In the genomic region with DNA sequence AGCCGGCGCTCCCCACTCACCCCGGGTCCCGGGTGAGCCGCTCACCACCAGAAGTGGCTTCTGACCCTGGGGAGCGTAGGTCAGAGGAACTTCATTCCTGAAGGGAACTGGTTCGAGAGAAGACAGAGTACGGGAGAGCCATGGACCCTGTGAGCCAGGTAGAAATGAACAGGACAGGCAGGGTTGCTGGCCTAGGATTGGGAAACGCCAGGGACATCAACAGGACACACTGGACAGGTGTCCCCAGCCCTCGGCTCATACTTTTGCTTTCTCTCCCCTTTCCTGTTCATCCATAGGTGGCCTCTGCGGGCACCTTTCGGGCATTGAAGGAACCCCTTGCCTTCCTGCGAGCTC, we compare ENCODE assay signal across 9 mouse cellular contexts. TPM values are rescaled to one million over a fixed set of nuclear protein-coding genes. Genes with fewer than 3 reads are reported as not detected.
DNase-seq lines count a peak whose midpoint lies in the region; ATAC-seq and TF ChIP-seq lines count a peak whose summit lies in the region.
"Had no signal": no experiment of that assay in that cellular context is flagged by ENCODE, and none has a peak within 500 bp of the region (broad histone marks: within the 10 kb centered on the region; RNA-seq: fewer than 3 reads in every experiment).

No protein-coding gene starts in this region.

- ATAC-seq in kidney, postnatal 0 days (replicated peaks; ENCODE audit: low FRiP score, low read depth): no peak
- ATAC-seq in intestine, embryonic 14.5 days (replicated peaks; ENCODE audit: low FRiP score, low TSS enrichment, low read depth): peak; percentile 57
- ATAC-seq in neural tube, embryonic 13.5 days (ENCODE audit: low read depth): peak; percentile 48; the same call in 1 of the 2 replicates
- ATAC-seq in inflammation-experienced regulatory T-cells, adult 6 months: no peak

- peak overlapping the region; percentile 52 for H3K4me2 ChIP-seq in kidney, postnatal 0 days (ENCODE audit: low read length)
- H3K4me2 ChIP-seq in intestine, embryonic 14.5 days (ENCODE audit: low read length): peak overlapping the region; percentile 68
- peak overlapping the region; percentile 68 for H3K4me2 ChIP-seq in neural tube, embryonic 13.5 days

- WGBS in kidney, postnatal 0 days: 15% methylated on average over 13 of the region's 13 CpGs
- 15% methylated on average over 13 of the region's 13 CpGs for WGBS in forebrain, embryonic 10.5 days
- WGBS in intestine, embryonic 14.5 days: 19% methylated on average over 13 of the region's 13 CpGs
- WGBS in neural tube, embryonic 13.5 days: 13% methylated on average over 13 of the region's 13 CpGs

- peak overlapping the region; percentile 22; the same call in 1 of the 2 replicates for H3K4me3 ChIP-seq in kidney, postnatal 0 days (replicated peaks; ENCODE audit: low read depth, low read length)
- H3K4me3 ChIP-seq in forebrain, embryonic 10.5 days: peak overlapping the region; percentile 54
- H3K4me3 ChIP-seq in intestine, embryonic 14.5 days (ENCODE audit: low read depth, low read length): peak overlapping the region; percentile 43
- H3K4me3 ChIP-seq in neural tube, embryonic 13.5 days: peak overlapping the region; percentile 42

- no peak overlapping the region for H3K27ac ChIP-seq in kidney, postnatal 0 days
- H3K27ac ChIP-seq in forebrain, embryonic 10.5 days: peak overlapping the region; percentile 60; the same call in 1 of the 2 replicates
- no peak overlapping the region for H3K27ac ChIP-seq in intestine, embryonic 14.5 days (ENCODE audit: low read depth)
- no peak overlapping the region for H3K27ac ChIP-seq in neural tube, embryonic 13.5 days (replicated peaks)

- no peak overlapping the region for H3K9ac ChIP-seq in kidney, postnatal 0 days (ENCODE audit: low read depth, low read length)
- H3K9ac ChIP-seq in intestine, embryonic 14.5 days (ENCODE audit: low read length): no peak overlapping the region
- peak overlapping the region; percentile 64 for H3K9ac ChIP-seq in neural tube, embryonic 13.5 days

- H3K4me1 ChIP-seq in kidney, postnatal 0 days (replicated peaks; ENCODE audit: insufficient read depth, low read length): no peaks in the 10 kb centered on the region
- peaks cover 15% of the 10 kb centered on the region for H3K4me1 ChIP-seq in forebrain, embryonic 10.5 days
- no peaks in the 10 kb centered on the region for H3K4me1 ChIP-seq in intestine, embryonic 14.5 days (replicated peaks; ENCODE audit: control insufficient read depth, insufficient read depth, low read length)
- H3K4me1 ChIP-seq in neural tube, embryonic 13.5 days (replicated peaks): peaks cover 14% of the 10 kb centered on the region

- no peak for TF ChIP-seq CTCF in kidney, postnatal 0 days (IDR thresholded peaks at IDR 0.05; ENCODE audit: low read depth)

- no peaks in the 10 kb centered on the region for H3K36me3 ChIP-seq in kidney, postnatal 0 days (ENCODE audit: insufficient read depth, low read length)
- no peaks in the 10 kb centered on the region for H3K36me3 ChIP-seq in forebrain, embryonic 10.5 days (replicated peaks)
- no peaks in the 10 kb centered on the region for H3K36me3 ChIP-seq in intestine, embryonic 14.5 days (ENCODE audit: control insufficient read depth, insufficient read depth, low read length)
- H3K36me3 ChIP-seq in neural tube, embryonic 13.5 days: no peaks in the 10 kb centered on the region

- no peaks in the 10 kb centered on the region for H3K9me3 ChIP-seq in kidney, postnatal 0 days (replicated peaks; ENCODE audit: low read length)
- no peaks in the 10 kb centered on the region for H3K9me3 ChIP-seq in forebrain, embryonic 10.5 days
- no peaks in the 10 kb centered on the region for H3K9me3 ChIP-seq in intestine, embryonic 14.5 days (ENCODE audit: control insufficient read depth, low read length)
- H3K9me3 ChIP-seq in neural tube, embryonic 13.5 days: no peaks in the 10 kb centered on the region

- no peak for DNase-seq in kidney, postnatal 0 days (ENCODE audit: low spot score)
- no peak for DNase-seq in kidney, adult 11 months
- DNase-seq in forebrain, embryonic 10.5 days (ENCODE audit: extremely low spot score, low spot score): no peak
- DNase-seq in intestine, embryonic 14.5 days (ENCODE audit: low spot score): no peak
- DNase-seq in layer of hippocampus, adult 9-11 months: no peak
- DNase-seq: gastrocnemius, postnatal 36 days had no signal

- no peaks in the 10 kb centered on the region for H3K27me3 ChIP-seq in kidney, postnatal 0 days (ENCODE audit: insufficient read depth, low read length)
- H3K27me3 ChIP-seq in forebrain, embryonic 10.5 days (ENCODE audit: poor library complexity, severe bottlenecking): peaks cover 20% of the 10 kb centered on the region
- no peaks in the 10 kb centered on the region for H3K27me3 ChIP-seq in intestine, embryonic 14.5 days (replicated peaks; ENCODE audit: control insufficient read depth, insufficient read depth, low read length)
- H3K27me3 ChIP-seq in neural tube, embryonic 13.5 days: peaks cover 14% of the 10 kb centered on the region

RNA-seq across cellular contexts. Expression of a gene that starts 0.2 kb away (rescaled TPM):
- 0.75 and 1.0 TPM in 2 replicates for polyA plus RNA-seq in kidney, postnatal 0 days (2015; fragmentation: Nextera tagmentation; extraction: Ambion mirVana)
- polyA plus RNA-seq in forebrain, embryonic 10.5 days (2016; fragmentation: Nextera tagmentation; extraction: Ambion mirVana): 1.4 and 2.5 TPM in 2 replicates
- 4.3 and 5.3 TPM in 2 replicates for polyA plus RNA-seq in intestine, embryonic 14.5 days (2014; fragmentation: Nextera tagmentation; extraction: Ambion mirVana)
- 27.3 and 27.6 TPM in 2 replicates for polyA plus RNA-seq in neural tube, embryonic 13.5 days (2015; fragmentation: Nextera tagmentation; extraction: Ambion mirVana)
- polyA plus RNA-seq in inflammation-experienced regulatory T-cells, adult 6 months (2017; shearing (Covaris generic)): not detected
- polyA plus RNA-seq: liver, adult 2 months had no signal

Comparison
In these comparisons a context has a peak if more than half of its experiments do, and no peak if none do; other contexts are left out.
1. ATAC-seq: peak in intestine, embryonic 14.5 days (single experiment) and neural tube, embryonic 13.5 days (single experiment); none in kidney, postnatal 0 days (single experiment) and inflammation-experienced regulatory T-cells, adult 6 months (single experiment).
2. Peak in every context shown above with its lines, with median percentiles within 50 percentile points of each other: H3K4me2 ChIP-seq and H3K4me3 ChIP-seq.